Mouse (Mus musculus): ENCODE results near the gene Zfp612.

GRCm38 (mm10) chr8:110140156-110140555, 60.6 kb downstream of the Zfp612 start:
- TF ChIP-seq CTCF (IDR thresholded peaks at IDR 0.05; ENCODE audit: low read depth, low read length) (no peak), POLR2A (IDR thresholded peaks at IDR 0.05; ENCODE audit: borderline replicate concordance, low read depth, low read length) (no peak)
